Mouse (Mus musculus) spleen, adult 2 months (tissue): ENCODE results near the gene Foxc1.

Source experiments
- CTCF ChIP-seq: fragments of 200-500 bp; IDR thresholded peaks from 2 replicates; pipeline ENCODE4 v1.5.1; 2011; ENCODE audit warnings: mild to moderate bottlenecking, inconsistent platforms; ENCODE audit not compliant: insufficient read depth, insufficient read length, insufficient replicate concordance; ENCODE audit errors: extremely low read depth
- POLR2A ChIP-seq: fragments of 200-500 bp; IDR thresholded peaks from 2 replicates; pipeline ENCODE4 v1.6.1; 2011; ENCODE audit warnings: low read depth, low read length, inconsistent platforms

GRCm38 (mm10) chr13:31860200-31860599 lies 53.8 kb downstream of the Foxc1 start:
- TF ChIP-seq CTCF (no peak), POLR2A (no peak)
